Mouse (Mus musculus) lung, postnatal 14 days (tissue): ENCODE results near the gene Tbata.

Experiments used
- DNase-seq: peaks from one replicate; pipeline ENCODE4 v3.0.0; 2021

Gene Tbata

DNA sequence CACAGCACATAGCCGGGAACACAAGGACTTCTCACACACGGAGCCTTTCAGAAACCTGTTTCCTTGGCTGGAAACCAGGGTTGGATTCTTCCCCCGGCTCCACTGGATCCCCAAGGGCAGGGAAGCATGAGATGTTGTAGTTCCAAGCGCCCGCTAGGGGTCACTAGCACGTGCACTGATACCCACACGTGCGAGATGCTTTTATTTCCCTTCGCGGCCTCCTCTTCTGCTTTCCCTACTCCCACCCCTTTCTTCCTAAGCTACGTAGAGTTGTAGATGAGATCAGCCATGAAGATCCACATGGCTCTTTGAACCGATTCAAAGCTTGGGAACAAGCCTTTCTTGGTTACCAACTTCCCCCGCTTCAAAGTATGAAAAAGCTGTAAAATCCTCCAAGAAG lies 40.0 kb downstream of the Tbata start:
- peak; percentile 71 for DNase-seq

DNA sequence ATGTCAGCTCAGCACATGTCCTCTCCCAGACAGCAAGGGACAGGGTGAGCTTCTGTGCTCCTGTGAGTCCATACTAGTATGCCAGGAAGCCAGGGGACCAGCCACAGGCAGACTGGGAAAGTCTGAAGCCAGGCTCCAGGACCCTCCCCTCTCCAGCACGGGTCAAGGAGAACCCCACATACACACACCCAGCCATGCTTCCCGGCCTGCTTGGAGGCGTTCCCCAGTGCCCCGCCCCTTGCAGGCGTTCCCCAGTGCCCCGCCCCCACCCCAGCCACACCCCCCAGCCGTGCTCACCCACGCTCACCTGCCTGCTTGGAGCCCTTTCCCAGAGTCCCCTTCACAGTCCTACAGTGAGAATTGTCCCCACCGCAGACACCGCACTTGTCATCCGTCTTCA lies 41.1 kb downstream of the Tbata start:
- DNase-seq = no peak

DNA sequence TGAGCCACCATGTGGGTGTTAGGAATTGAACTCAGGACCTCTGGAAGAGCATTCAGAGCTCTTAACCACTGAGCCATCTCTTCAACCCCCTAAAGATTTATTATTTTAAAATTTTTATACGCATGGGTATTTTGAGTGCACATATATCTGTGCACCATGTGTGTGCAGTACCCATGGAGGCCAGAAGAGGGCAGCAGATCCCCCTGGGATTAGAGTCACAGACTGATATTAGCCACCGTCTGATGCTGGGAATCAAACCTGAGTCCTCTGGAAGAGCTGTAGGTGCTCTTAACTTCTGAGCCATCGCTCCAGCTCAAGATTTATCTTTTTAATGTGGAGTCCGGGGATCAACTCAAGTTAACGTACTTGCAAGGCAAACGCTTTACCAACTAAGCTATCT lies 43.9 kb downstream of the Tbata start:
- no peak for DNase-seq

DNA sequence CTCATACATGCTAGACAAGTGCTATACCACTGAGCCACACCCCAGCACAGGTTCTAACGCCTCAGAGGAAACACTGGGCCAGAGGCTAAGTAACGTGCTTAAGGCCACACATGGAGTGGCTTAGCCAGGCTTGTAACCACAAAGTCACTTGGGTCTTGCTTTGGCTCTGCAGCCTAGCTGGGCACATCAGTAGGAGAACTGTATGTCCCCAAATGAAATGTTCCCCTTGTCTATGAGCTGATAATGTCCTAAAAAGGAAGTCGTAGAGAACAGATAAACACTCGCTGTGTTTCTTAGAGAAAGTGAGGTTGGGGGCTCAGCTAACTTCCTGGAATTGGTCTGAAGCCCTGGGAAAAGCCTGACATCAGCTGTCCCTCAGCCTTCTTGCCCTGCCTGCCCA lies 44.4 kb downstream of the Tbata start:
- DNase-seq = no peak

DNA sequence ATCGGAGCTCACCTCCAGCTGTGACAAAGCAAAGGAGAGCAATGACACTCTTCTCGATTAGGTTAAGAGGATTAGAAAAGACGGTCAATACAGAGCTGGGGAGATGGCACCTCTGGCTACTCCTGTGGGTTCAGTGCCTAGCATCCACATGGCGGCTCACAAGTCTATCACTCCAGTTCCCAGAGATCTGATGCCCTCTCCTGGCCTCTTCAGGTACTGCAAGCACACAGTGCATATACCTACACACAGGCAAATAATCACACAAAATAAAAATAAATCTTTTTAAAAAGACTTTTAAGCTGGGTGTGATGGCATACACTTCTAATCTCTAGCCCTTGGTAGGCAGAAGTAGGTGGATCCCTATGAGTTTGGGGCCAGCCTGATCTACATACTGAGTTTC lies 47.6 kb downstream of the Tbata start:
- DNase-seq = no peak

DNA sequence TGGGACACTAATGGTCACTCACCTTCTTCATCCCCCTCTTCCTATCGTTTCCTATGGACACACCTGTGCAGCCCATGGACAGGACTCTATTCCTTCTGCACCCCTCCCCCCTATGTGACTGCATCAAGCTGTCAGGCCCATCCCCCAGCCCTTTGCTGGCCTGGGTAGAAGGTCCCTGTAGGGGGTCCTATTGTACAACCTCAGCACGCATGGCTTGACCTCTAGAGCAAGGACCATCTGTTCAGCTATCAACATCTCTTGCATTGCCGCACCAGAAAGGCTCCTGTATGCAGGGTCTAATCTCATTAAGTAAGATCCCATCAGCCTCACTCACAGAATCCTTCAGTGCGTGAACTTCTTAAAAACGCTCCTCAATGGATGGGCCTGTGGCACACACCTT lies 53.9 kb downstream of the Tbata start:
- no peak for DNase-seq

DNA sequence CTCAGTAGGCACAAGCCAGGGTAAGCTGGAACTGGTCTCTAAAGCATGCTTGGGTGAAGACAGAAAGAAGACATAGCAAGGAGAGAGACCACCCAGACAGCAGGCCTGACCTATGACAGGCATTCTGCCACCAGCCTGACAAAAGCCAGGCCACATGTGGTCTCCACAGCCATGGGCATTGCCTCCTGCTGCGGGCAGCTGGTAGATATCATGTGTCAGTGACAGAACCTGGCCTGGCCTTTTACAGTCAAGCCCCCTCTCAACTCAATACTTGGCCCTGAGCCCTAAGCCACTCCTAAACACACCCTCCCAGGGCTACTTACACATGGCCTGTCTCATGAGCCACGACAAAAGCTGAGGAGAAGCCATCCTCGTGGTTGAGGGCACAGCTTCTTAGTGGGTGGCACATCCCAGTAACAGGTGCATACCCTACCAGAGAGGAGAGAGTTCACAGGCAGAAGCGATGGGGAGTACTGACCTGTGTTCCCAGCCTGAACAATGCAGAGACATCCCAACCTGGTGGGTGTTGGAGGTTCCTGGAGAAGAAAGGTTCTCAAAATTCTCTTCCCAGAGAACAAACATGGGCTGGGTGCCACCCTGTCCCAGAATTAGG lies 55.1 kb downstream of the Tbata start:
- DNase-seq = no peak

DNA sequence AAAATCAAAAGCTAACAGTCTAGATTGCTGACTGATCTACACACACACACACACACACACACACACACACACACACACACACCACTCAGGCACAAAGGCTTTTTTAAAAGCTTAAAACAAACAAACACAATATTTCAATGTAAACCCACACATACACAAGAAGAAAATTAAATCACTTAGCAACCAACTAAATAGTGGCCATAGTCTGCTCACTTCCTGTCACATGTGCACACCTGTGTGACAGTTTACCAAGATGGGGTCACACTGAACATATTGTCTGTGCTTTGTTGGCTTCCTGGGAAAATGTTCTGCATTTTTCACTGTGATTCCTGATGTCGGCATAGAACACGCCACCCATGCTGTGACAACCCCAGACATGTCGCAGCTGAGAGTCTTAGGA lies 60.0 kb downstream of the Tbata start:
- DNase-seq = no peak

DNA sequence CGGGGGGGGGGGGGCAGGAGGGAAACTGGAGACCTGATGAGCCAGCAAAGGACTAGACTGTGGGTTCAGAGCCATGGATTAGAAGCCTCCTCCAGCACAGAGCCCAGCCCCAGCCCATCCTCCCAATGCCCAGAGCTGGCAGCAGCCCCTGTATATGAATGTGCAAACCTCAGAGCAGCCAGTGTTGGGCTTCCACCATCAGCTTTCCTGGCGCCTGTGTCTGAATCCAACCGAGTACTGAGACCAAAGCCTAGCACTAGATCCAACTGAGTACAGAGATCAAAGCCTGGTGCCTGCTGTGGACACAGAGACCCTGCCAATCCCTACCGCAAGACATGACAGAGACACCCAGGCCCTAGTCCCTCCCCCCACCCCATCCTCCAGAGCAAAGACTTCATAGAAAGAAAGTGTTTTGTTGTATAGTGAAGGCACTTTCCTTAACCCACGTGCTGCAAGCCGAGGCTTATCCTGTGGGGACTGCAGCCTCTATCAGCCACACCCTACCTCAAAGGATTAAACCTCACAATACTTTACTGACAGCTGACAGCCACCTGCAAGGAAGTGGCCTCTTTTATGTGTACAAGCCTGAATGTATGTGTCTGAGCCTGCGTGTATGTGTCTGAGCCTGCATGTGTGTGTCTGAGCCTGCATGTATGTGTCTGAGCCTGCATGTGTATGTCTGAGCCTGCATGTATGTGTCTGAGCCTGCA lies 61.3 kb downstream of the Tbata start:
- peak; percentile 7 for DNase-seq

DNA sequence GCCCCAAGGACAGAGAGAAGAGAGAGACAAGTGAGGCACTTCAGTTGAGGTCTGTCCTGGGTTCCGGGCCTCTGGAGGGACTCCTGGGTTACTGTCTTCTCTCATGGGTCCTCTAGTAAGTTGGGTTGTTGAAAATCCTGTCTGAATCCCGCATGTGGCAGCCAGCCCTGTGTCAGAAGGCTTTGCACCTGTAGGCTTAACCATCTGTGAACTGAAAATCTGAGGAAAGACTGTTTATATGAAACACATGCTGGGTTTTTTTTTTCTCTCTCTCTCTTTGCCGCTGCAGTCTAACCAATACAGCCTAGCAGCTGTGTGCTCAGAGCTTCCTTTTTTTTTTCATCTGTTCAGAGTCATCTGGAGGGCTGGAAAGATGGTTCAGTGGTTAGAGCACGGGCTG lies 62.6 kb downstream of the Tbata start:
- DNase-seq = no peak

DNA sequence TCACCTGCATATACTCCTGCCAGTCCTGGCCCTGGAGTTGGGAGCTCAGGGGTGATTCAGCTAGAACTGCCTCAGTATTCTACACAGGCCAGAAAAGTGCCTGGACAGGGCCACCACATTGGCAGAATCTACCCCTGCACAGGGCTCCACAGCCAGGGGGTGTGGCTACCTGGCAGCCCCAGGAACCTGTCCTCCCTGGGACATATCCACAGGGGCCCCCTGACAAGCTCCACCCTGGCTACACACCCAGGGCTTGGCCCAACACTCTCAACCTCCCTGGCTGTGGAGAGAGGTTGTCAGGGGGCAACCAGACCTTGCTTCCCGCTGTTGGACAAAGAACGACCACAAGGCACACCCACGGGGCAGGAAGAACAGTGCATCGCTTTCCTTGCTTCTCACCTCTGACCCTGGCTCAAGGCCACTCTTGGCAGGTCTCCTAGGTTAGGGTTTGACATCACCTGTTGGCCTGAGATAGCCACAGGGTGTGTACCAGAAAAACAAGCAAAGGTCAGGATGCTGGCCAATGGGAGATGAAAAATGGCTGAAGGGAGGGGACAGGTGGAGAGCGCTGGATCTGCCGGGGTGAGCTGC lies 64.0 kb downstream of the Tbata start:
- no peak for DNase-seq

DNA sequence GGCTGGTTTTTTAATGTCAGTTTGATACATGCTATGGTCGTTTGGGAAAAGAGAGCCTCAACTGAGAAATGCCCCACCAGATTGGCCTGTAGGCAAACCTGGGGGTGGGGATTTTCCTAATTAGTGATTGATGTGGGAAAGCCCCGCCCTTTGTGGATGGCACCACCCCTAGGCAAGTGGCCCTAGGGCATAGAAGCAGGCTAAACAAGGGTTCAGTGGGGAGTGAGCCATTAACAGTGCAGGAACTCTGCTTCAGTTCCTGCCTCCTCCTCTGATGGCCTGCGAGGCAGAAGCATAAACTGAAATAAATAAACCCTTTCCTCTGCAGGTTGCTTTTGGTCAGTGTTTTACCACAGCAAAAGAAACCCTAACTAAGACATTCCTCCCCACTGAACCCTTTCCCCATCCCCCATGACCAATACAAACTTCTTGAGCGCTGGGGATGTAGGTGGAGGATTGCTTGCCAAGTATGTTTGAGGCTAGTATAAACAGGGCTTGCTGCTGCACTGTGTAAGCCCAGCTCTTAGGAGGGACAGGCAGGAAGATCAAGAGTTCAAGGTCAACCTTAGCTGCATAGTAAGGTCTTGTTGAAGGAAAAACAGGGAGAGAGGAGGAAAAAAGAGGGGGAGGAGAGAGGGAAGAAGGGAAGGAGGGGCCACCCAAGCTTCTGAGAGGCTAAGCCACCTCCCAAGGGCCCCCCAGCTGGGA lies 65.1 kb downstream of the Tbata start:
- no peak for DNase-seq

DNA sequence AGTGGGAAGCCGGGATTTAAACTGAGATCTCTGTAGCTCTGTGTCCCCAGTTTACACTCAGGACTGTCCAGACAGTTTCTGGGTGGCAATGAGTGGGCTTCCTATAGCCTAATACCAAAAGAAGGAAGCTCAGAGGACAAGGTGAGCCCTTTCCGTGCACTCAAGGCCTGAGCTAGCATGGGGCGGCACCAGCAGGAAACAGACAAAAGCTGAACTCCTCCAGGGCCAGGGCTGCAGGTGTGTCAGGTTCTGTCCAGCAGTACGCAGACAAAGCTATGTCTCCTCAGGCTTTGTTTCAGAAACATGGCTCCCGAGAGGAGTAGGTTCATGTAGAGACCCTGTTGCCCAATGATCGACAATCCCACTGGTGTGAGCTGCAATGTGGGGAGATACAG lies 65.6 kb downstream of the Tbata start:
- no peak for DNase-seq
